Mouse (Mus musculus): Measurements from ENCODE around the gene Sp9. TPM values are rescaled to one million over a fixed set of nuclear protein-coding genes. Genes with fewer than 3 reads are reported as not detected.

Gene Sp9
- polyA plus RNA-seq, 1 experiment from 2014 or later: 1.5 TPM

DNA sequence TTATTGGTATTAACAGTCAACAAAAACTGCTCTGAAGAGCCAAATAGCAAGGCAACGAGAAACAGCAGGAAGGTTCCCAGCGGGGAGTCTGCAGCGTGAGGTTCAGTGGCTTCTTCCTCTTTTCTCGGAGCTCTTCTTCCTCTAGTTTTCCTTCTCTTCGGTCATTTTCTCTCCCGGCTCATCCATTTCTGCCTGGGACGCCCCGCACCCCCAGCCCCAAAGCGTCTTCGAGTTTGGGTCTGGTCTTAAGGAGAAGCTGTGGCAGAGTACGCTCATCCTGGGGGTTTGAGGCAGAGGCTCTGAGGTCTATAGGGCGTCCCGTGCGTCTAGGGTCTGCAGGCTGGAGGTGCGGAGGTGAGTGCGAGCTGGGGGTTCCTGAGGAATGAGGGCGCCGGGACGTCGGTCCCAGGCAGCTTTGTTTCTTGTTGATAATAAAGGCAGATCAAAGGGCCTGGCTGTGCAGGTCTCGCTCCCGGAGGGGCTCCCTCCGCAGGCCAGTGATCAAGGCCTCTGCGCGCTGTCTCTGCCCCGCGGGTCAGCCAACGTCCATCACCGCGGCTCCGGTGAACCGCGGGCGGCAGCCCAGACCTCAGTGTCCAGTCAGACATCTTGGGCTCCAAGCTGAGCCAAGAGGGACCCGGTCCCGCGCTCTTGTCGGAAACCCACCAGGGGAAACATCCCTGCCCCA lies 5.4 kb downstream of the Sp9 start:
- Histone ChIP-seq H3K4me3 (peak overlapping the region; percentile 24), H3K27me3 (peaks cover 87% of the 10 kb centered on the region), H3K4me2 (peak overlapping the region; percentile 34), H3K36me3 (no peaks in the 10 kb centered on the region), H3K9ac (peak overlapping the region; percentile 27), H3K27ac (replicated peaks) (peak overlapping the region; percentile 67), H3K4me1 (replicated peaks) (peaks cover 53% of the 10 kb centered on the region), H3K9me3 (no peaks in the 10 kb centered on the region)
- under 1% methylated on average over 38 of the region's 38 CpGs for WGBS
- ATAC-seq (ENCODE audit: low read depth): no peak

GRCm38 (mm10) chr2:73277709-73278075 lies 6.0 kb downstream of the Sp9 start:
- H3K9me3 ChIP-seq: no peaks in the 10 kb centered on the region
- H3K4me2 ChIP-seq: peak overlapping the region; percentile 34
- no peaks in the 10 kb centered on the region for H3K36me3 ChIP-seq
- H3K27me3 ChIP-seq: peaks cover 86% of the 10 kb centered on the region
- peak overlapping the region; percentile 67; the same call in 1 of the 2 replicates for H3K27ac ChIP-seq (replicated peaks)
- WGBS: 0% methylated on average over 18 of the region's 18 CpGs
- peak overlapping the region; percentile 34; the same call in 1 of the 2 replicates for H3K9ac ChIP-seq
- H3K4me1 ChIP-seq (replicated peaks): peaks cover 48% of the 10 kb centered on the region
- H3K4me3 ChIP-seq: peak overlapping the region; percentile 24
- ATAC-seq (ENCODE audit: low read depth): no peak

DNA sequence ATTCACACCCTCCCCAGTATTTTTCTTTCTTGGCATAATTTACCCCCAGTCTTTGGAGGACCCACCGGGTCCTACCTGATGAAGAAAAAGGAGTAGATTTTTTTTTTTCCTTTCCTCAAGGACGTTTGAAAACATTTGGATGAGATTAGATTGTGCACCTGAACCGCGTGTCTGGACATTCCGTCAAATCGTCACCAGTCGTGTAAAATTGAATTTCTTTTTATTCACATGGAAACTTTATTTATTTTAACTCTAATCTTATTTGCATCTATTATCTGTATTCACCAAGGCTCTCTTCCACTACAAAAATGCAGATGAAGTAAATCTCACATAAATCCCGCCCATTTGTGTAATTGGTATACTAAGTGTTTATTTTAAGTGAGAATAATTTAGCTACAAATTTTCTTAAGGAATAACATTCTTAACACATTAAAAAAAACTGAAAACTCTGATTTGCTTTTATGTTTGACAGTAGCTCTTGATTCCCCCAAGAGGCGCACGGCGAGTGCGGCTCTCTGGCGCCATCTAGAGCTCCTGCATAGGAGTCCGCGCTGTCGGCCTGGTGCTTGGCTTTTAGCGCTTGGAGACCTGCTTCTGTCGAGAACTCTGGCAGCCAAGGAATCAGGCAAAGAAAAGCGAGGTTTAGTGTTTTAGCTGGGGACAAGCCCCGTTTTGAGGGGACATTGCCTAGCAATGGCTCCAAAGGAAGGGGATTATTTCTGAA lies 6.6 kb downstream of the Sp9 start:
- peak overlapping the region; percentile 23; the same call in 1 of the 2 replicates for H3K27ac ChIP-seq (replicated peaks)
- peaks cover 42% of the 10 kb centered on the region for H3K4me1 ChIP-seq (replicated peaks)
- peaks cover 81% of the 10 kb centered on the region for H3K27me3 ChIP-seq
- H3K9me3 ChIP-seq: no peaks in the 10 kb centered on the region
- no peaks in the 10 kb centered on the region for H3K36me3 ChIP-seq
- H3K4me2 ChIP-seq: peak overlapping the region; percentile 44
- 2% methylated on average over 20 of the region's 20 CpGs for WGBS
- peak overlapping the region; percentile 24 for H3K4me3 ChIP-seq
- ATAC-seq (ENCODE audit: low read depth): peak; percentile 67; the same call in 1 of the 2 replicates
- no peak overlapping the region for H3K9ac ChIP-seq

DNA sequence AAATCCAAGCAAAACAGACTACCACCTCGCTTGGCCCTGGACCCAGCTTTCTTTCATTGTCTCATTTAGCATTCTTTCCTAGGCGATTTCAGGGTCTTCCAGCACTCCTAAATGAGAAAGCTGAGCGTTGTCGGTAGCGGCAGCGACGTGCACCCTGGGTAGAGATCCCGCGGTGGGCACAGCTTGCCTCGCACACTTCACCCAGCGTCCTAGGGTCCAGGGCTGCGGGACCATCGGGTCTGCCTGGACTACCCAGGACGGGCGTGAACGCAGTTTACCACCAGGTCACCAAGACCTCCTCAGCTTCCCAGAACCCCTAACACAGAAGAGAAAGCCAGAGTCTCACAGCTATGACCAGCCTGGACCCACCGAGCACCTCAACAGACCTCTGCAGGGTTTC lies 7.1 kb downstream of the Sp9 start:
- H3K36me3 ChIP-seq: no peaks in the 10 kb centered on the region
- no peaks in the 10 kb centered on the region for H3K9me3 ChIP-seq
- peaks cover 36% of the 10 kb centered on the region for H3K4me1 ChIP-seq (replicated peaks)
- peak; percentile 34; the same call in 1 of the 2 replicates for ATAC-seq (ENCODE audit: low read depth)
- WGBS: 1% methylated on average over 17 of the region's 17 CpGs
- H3K4me3 ChIP-seq: peak overlapping the region; percentile 14; the same call in 1 of the 2 replicates
- H3K9ac ChIP-seq: peak overlapping the region; percentile 35
- peak overlapping the region; percentile 15; the same call in 1 of the 2 replicates for H3K27ac ChIP-seq (replicated peaks)
- peak overlapping the region; percentile 44 for H3K4me2 ChIP-seq
- H3K27me3 ChIP-seq: peaks cover 75% of the 10 kb centered on the region

- Histone ChIP-seq H3K9ac (peak overlapping the region; percentile 35), H3K4me2 (peak overlapping the region; percentile 44), H3K27ac (replicated peaks) (peak overlapping the region; percentile 15; the same call in 1 of the 2 replicates), H3K36me3 (no peaks in the 10 kb centered on the region), H3K9me3 (no peaks in the 10 kb centered on the region), H3K4me3 (peak overlapping the region; percentile 14; the same call in 1 of the 2 replicates), H3K27me3 (peaks cover 69% of the 10 kb centered on the region), H3K4me1 (replicated peaks) (peaks cover 30% of the 10 kb centered on the region)
- ATAC-seq (ENCODE audit: low read depth): 0 out of 2 replicates have a peak, but pooled peaks have one; percentile 28
- under 1% methylated on average over 30 of the region's 31 CpGs for WGBS
Observed at GRCm38 (mm10) chr2:73279271-73280038, 7.7 kb downstream of the Sp9 start.

- ATAC-seq (ENCODE audit: low read depth): no peak
- H3K4me1 ChIP-seq (replicated peaks): peaks cover 29% of the 10 kb centered on the region
- no peak overlapping the region for H3K4me3 ChIP-seq
- H3K4me2 ChIP-seq: peak overlapping the region; percentile 24
- no peaks in the 10 kb centered on the region for H3K36me3 ChIP-seq
- H3K9me3 ChIP-seq: no peaks in the 10 kb centered on the region
- H3K27me3 ChIP-seq: peaks cover 64% of the 10 kb centered on the region
- 2% methylated on average over 33 of the region's 33 CpGs for WGBS
- no peak overlapping the region for H3K9ac ChIP-seq
- no peak overlapping the region for H3K27ac ChIP-seq (replicated peaks)
Observed at GRCm38 (mm10) chr2:73280356-73281047, 8.8 kb downstream of the Sp9 start.

DNA sequence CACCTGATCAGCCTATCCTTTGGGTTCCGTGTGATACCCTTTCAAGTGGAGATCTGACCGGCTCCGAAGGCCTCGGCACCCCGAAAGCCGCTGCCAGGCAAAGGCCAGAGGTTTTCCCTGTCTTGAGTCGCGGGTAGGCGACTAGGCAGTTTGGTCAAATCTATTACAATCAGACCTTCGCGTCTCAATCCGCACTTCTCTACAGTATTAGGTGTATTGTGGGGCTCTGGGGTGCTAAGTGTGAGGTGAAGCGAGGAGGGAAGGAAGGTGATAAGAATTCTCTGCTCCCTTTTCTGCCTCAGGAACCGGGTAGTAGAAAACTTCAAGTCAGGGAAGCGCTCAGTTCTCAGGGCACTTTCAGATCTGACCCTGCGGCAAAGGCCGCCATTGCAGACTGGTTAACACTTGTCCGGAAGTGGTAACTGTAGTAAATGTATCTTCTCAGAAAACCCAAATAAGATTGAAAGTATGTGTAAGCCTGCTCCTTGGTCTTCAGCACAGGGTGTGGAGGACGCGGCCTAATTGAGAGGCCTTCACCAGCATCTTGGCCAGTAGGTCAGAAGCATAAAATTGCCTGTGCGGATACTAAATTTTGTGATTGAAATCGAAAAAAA lies 9.4 kb downstream of the Sp9 start:
- Histone ChIP-seq H3K27ac (replicated peaks) (no peak overlapping the region), H3K4me3 (no peak overlapping the region), H3K4me1 (replicated peaks) (peaks cover 29% of the 10 kb centered on the region), H3K27me3 (peaks cover 58% of the 10 kb centered on the region), H3K36me3 (0 out of 2 replicates have a peak, but pooled peaks cover 2% of the 10 kb centered on the region), H3K9ac (no peak overlapping the region), H3K9me3 (no peaks in the 10 kb centered on the region), H3K4me2 (peak overlapping the region; percentile 24)
- ATAC-seq (ENCODE audit: low read depth): no peak
- 12% methylated on average over 22 of the region's 22 CpGs for WGBS

- Histone ChIP-seq H3K9me3 (no peaks in the 10 kb centered on the region), H3K4me1 (replicated peaks) (peaks cover 29% of the 10 kb centered on the region), H3K27me3 (peaks cover 54% of the 10 kb centered on the region), H3K36me3 (0 out of 2 replicates have a peak, but pooled peaks cover 5% of the 10 kb centered on the region), H3K4me3 (no peak overlapping the region), H3K9ac (no peak overlapping the region), H3K4me2 (no peak overlapping the region), H3K27ac (replicated peaks) (no peak overlapping the region)
- ATAC-seq (ENCODE audit: low read depth): no peak
- WGBS: 7% methylated on average over 7 of the region's 7 CpGs
Observed at GRCm38 (mm10) chr2:73281707-73282106, 10.0 kb downstream of the Sp9 start.

DNA sequence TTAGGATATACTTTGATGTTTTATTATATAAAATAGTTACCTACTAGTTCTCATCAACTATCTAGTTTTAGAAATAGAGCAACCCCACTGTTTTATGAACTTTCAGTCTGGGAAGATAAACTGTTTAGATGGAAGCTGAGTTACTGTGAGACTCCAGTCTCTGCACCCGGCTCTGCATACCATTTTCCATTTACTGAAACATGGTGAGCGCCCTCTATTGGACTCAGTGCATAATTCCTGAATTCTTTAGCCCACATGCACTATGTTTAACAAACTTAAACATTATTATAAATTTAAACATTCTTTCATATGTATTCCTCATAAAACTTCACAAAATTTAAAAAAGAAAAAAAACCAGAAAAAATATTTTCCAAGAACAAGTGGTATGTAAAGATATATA lies 13.9 kb downstream of the Sp9 start:
- Histone ChIP-seq H3K27ac (replicated peaks) (no peak overlapping the region), H3K9me3 (no peaks in the 10 kb centered on the region), H3K4me3 (no peak overlapping the region), H3K4me1 (replicated peaks) (peaks cover 4% of the 10 kb centered on the region; the same call in 1 of the 2 replicates), H3K36me3 (peaks cover 24% of the 10 kb centered on the region), H3K4me2 (no peak overlapping the region), H3K27me3 (peaks cover 20% of the 10 kb centered on the region), H3K9ac (no peak overlapping the region)
- no peak for ATAC-seq (ENCODE audit: low read depth)
- 3% methylated on average over 2 of the region's 2 CpGs for WGBS

- Histone ChIP-seq H3K27me3 (no peaks in the 10 kb centered on the region), H3K9ac (no peak overlapping the region), H3K4me1 (replicated peaks) (no peaks in the 10 kb centered on the region), H3K4me3 (no peak overlapping the region), H3K27ac (replicated peaks) (no peak overlapping the region), H3K9me3 (no peaks in the 10 kb centered on the region), H3K4me2 (no peak overlapping the region), H3K36me3 (peaks cover 58% of the 10 kb centered on the region)
- 92% methylated on average over 4 of the region's 4 CpGs for WGBS
- ATAC-seq (ENCODE audit: low read depth): no peak
Observed at GRCm38 (mm10) chr2:73291130-73291529, 19.4 kb downstream of the Sp9 start.

GRCm38 (mm10) chr2:73295023-73295422 lies 23.3 kb downstream of the Sp9 start:
- no peak for ATAC-seq (ENCODE audit: low read depth)
- no peaks in the 10 kb centered on the region for H3K27me3 ChIP-seq
- H3K9ac ChIP-seq: no peak overlapping the region
- no peak overlapping the region for H3K4me2 ChIP-seq
- H3K9me3 ChIP-seq: no peaks in the 10 kb centered on the region
- H3K36me3 ChIP-seq: peaks cover 45% of the 10 kb centered on the region
- H3K4me1 ChIP-seq (replicated peaks): 0 out of 2 replicates have a peak, but pooled peaks cover 4% of the 10 kb centered on the region
- no peak overlapping the region for H3K4me3 ChIP-seq
- H3K27ac ChIP-seq (replicated peaks): no peak overlapping the region
- 85% methylated on average over 7 of the region's 7 CpGs for WGBS
